Mouse (Mus musculus) frontal cortex, postnatal 25 days (tissue): ENCODE measurements at regions not wholly inside any gene's neighbourhood (a gene's known extent, or its start where the extent isn't known, plus 50 kb on each side); places are given as distances from the start of the nearest gene placed in this dataset.

Source experiments
- DNase-seq, 2 experiments: peaks; one replicate each; pipeline ENCODE4 v3.0.0; 2022; ENCODE audit warnings: low spot score in 2 of 2

- DNase-seq = no peak
Measured at GRCm38 (mm10) chr6:52105031-52105593, 53.0 kb downstream of the Hoxa1 start.

GRCm38 (mm10) chr6:52104141-52104540 lies 54.0 kb downstream of the Hoxa1 start:
- DNase-seq = no peak

GRCm38 (mm10) chr6:52103661-52104060 lies 54.5 kb downstream of the Hoxa1 start:
- DNase-seq = no peak

GRCm38 (mm10) chr6:52102699-52103098 lies 55.4 kb downstream of the Hoxa1 start:
- DNase-seq = no peak

DNA sequence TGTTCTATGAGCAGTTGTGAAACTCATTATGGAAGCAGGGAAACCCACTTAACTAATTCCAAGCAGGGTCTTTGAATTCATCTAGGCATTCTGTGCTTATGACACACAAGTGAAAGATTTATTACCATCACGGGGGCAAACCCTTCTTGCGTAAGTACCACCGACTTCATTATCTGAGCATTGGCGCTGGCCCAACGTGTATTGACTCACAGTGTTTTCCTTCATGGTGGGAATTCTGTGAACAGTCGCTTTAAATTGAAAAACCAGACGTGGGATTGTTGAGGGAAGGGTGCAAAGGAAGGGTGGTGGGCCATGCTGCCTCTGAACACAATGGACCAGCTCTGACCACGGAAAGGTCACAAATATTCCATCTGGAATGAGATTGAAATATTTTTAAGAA lies 55.9 kb downstream of the Hoxa1 start:
- no peak for DNase-seq

DNA sequence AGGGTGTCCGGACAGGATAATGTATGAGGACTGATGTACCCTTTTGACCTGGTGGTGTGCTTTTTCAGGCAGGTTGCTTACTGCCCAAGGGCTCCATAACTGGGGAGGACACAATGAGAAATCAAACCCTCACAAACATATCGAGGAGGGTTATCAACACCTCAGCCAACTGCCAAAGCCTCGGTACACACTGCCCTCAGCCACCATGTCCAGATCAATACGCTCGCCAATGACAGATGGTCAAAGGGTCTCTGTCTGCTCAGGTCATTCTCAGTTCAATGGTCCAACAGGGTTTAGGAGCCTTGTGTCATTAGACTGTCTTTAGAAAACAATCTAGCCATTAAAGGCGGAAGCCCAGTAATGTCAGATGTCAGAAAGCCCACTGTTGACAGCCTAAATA lies 56.9 kb downstream of the Hoxa1 start:
- DNase-seq = no peak

- no peak for DNase-seq
Measured at GRCm38 (mm10) chr6:52098851-52099250, 59.3 kb downstream of the Hoxa1 start.

DNA sequence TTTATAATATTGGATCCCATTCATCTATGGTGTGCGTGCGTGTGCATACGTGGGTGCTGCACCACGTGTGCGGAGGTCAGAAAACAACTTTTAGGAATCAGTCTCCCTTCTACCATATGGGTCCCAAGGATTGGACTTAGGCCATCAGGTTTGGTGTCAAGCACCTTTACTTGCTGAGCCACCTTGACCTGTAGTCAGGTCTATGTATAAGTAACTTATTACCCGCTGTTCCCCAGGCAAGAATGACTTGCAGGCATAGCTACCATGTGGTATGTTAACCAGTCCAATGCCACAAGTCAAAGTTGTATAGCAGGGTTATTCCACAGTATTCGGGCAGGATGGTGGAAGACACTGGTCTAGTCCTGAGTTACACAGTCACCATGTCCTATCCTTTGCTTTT lies 62.5 kb downstream of the Hoxa1 start:
- DNase-seq = no peak

- no peak for DNase-seq
Measured at GRCm38 (mm10) chr6:52091445-52091844, 66.7 kb downstream of the Hoxa1 start.

DNA sequence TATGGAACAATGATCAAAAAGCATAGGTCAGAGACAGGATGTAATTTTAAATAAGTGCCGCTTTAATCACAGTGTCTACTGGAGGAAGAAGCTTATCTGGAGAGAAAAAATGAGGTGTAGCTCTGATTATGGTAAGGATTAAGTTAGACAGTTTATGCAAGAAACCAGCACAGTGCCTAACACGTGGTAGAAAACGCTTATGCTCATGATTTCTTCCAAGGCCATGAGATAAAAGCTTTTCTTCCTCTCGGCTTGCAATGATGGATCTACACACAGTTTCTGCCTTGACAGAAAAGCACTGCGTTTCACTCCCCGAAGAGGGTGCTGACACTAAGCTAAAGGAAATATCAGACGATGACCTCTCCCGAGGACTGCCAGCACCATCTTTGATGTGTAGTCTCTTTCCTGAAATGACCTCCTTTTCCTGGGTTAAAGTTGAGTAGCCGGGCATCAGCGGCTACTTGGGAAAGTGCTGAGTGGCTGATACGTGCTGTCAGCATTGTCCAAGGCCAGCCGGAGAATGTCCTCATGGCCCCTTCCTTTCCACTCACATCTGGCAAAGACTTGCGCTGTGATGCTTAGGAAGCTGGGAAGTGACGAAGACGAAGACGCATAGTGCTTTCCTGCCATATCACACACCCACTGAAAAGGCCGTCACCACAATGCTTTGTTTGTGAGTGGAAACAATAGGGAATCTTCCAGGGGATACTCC lies 72.0 kb downstream of the Hoxa1 start:
- DNase-seq = no peak

DNA sequence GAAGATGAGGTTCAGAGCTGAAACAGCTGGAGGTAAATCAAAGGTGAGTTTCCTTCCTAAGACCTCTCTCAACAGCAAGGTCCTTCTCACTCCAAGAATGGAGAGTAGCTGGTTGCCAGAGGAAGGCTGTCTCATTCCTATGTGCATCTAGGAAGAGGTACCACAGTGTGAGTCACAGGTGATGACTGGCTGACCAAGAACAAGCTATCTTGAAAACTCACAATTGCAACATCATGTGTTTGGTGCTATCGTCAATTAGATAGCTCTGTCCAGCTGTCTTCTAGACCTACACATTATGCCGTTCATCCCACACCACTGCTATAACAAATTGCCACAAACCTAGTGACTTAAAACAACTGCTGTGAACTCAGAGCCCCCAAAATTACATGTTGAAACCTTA lies 72.3 kb upstream of the Skap2 start:
- DNase-seq = no peak

- no peak for DNase-seq
Measured at GRCm38 (mm10) chr6:52079501-52079900, 67.2 kb upstream of the Skap2 start.

GRCm38 (mm10) chr6:52078530-52079340 lies 66.4 kb upstream of the Skap2 start:
- no peak for DNase-seq

DNA sequence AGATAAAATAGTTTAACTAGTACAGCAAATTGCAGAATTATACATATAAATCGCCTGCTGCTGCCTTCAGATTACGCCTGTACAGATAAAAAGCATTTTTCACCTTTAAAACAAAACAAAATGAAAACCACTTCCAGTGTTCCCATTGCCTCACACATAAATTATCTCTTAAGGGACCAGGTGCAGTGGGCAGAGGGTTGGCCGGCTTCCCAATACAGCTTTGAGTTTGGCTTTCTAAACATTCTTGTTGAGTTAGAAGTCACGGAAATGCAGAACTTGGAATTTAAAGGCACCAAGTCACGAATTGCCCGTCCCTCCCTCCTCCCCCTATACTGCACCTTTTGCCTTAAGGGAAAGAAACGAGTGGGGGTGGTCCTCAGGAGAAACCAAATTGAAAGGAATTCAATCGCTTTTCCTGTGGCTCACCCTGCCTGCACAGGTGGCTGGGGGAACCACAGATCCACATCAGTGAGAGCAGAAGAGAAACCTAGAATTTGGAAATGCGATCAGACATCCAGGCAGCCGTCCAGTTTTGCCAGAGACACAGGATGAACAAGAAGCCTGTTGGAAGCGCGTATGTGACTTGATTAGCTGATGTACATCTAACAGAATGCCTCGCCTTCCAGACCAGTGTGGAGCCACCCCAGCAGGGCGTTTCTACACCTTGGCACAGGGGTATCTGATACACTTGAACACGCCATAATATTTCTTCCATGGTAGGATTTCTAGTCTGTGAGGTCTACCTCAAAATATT lies 64.0 kb upstream of the Skap2 start:
- no peak for DNase-seq

DNA sequence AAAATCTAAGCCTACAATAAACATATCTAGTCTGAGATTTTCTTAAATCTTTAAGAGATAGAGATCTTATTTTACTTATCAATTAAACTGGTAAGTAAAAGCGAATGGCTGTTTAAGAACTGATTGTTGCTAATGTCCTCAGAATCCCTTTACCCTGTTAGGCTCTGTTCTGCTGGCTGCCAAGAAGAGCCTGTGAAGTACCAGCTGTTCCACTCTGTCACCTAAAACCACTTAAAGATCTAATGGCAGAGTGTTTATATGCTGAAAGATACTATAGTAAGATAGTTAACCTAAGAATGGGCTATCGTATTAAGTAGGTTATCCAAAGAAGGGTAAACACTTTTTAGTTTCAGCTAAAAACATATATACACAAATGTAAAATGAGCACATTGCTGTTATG lies 62.6 kb upstream of the Skap2 start:
- no peak for DNase-seq

GRCm38 (mm10) chr6:52067151-52067550 lies 54.8 kb upstream of the Skap2 start:
- no peak for DNase-seq

- DNase-seq = no peak
Measured at GRCm38 (mm10) chr6:52065652-52066051, 53.3 kb upstream of the Skap2 start.

DNA sequence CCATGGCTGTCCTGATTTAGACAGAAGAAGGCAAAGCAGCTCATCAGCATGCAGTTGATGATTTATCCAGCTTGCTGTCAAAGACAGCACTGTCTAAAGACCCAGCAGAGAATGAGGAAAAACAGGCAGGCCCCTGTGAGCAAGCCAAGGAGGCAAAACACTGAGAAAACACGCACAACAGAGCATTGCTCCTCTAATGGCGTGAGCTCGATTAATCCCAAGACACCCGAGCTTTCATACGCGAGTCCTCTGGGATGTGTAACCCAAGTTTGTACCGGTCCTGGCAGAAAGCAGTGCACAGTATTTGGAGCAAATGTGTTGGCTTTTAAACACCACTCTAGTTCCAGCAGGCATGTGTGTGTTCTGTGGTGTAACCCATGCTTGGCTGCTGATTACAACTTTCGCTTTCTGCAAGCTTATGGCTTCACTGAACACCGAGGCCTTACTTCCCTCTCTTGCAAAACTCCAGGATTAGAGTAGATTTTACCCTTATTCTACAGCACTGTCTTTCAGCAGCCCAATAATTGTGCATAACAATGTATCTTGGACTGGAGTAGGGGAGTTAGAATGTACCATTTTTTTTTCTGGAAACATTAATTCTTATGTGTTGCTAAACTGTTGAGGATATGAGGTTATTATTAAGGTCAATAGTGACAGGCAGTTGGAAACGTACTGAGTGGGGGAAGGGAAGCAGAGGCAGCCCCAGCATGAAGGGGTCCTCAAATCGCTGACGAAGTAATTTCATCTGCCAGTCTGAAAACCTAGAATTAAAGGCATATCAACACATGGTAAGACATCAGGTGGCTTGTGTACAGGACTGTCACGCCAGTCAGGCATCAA lies 52.0 kb upstream of the Skap2 start:
- DNase-seq = peak in 1 of 2 experiments; percentile 3
